Mouse (Mus musculus) limb, embryonic 15.5 days (tissue): Measurements from ENCODE around the gene Sgms1. TPM values are rescaled to one million over a fixed set of nuclear protein-coding genes. Genes with fewer than 3 reads are reported as not detected.
"Not testable (repeated sequence)": the region's sequence is repeated elsewhere in the genome, so short reads cannot be mapped to it uniquely, and the experiment has no call there.

Experiments
- ATAC-seq: fragments of 200-750 bp; cut with Nextera tagmentation; 2 replicates; pipeline ENCODE4 v1.8.0; 2017; ENCODE audit warnings: low read depth, moderate TSS enrichment; ENCODE audit not compliant: insufficient number of reproducible peaks, low FRiP score, low TSS enrichment
- H3K27ac ChIP-seq: fragments of 300-500 bp; sonication (generic); 2 replicates; pipeline ENCODE4 v1.5.1; 2015; ENCODE audit warnings: moderate library complexity, mild to moderate bottlenecking, inconsistent platforms
- H3K27me3 ChIP-seq: fragments of 300-500 bp; sonication (generic); 2 replicates; pipeline ENCODE4 v1.6.1; 2015; ENCODE audit warnings: inconsistent platforms
- H3K36me3 ChIP-seq: fragments of 300-500 bp; sonication (generic); 2 replicates; pipeline ENCODE4 v1.6.1; 2015; ENCODE audit warnings: inconsistent platforms
- H3K4me1 ChIP-seq: fragments of 300-500 bp; sonication (generic); 2 replicates; pipeline ENCODE4 v1.6.1; 2015; ENCODE audit warnings: inconsistent platforms
- H3K4me2 ChIP-seq: fragments of 300-500 bp; sonication (generic); 2 replicates; pipeline ENCODE4 v1.6.1; 2015; ENCODE audit warnings: mild to moderate bottlenecking, inconsistent platforms
- H3K4me3 ChIP-seq: fragments of 300-500 bp; sonication (generic); 2 replicates; pipeline ENCODE4 v1.5.1; 2015; ENCODE audit warnings: mild to moderate bottlenecking, inconsistent platforms
- H3K9ac ChIP-seq: fragments of 300-500 bp; sonication (generic); 2 replicates; pipeline ENCODE4 v1.6.1; 2015; ENCODE audit warnings: inconsistent platforms
- H3K9me3 ChIP-seq: fragments of 300-500 bp; sonication (generic); 2 replicates; pipeline ENCODE4 v1.6.1; 2016; ENCODE audit warnings: inconsistent platforms
- WGBS: fragments of 180-500 bp; shearing (Covaris S2); methylation state at CpG from one replicate; pipeline ENCODE4 v1.1.7; 2015; 5-methylcytosine and 5-hydroxymethylcytosine counted together
- polyA plus RNA-seq: library from polyadenylated mRNA; unstranded; fragments of >200 nt; fragmentation: Nextera tagmentation; extraction: Ambion mirVana; gene quantifications from 2 replicates; pipeline ENCODE4 v1.2.1, GENCODE M21; 2015

Gene Sgms1
- polyA plus RNA-seq, 1 experiment from 2014 or later, result 45.6 TPM

- Histone ChIP-seq H3K4me1 (0 out of 2 replicates have a peak, but pooled peaks cover 5% of the 10 kb centered on the region), H3K4me3 (no peak overlapping the region), H3K4me2 (no peak overlapping the region), H3K36me3 (no peaks in the 10 kb centered on the region), H3K27ac (no peak overlapping the region), H3K27me3 (no peaks in the 10 kb centered on the region), H3K9ac (no peak overlapping the region), H3K9me3 (no peaks in the 10 kb centered on the region)
- 86% methylated on average over 6 of the region's 6 CpGs for WGBS
- no peak for ATAC-seq
Measured at GRCm38 (mm10) chr19:32365111-32365510, 24.4 kb downstream of the Sgms1 start.

DNA sequence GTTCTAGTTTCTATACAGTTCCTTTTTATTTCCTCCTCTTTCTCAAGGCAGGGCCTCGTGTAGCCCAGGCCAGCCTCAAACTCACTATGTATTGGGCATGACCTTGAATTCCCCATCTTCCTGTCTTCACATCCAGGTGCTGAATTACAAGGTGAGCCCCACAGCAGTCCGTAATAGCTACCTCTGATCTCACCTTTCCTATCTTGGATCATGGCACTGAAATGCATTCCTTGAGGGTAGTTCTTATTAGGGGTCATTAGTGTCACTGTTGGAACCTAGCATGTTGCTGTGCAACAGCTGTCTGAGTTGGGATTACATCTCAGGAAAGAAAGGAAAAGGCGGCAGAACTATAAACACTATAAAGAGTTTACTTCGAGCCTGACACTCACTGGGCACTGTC is 25.9 kb downstream of the Sgms1 start:
- no peaks in the 10 kb centered on the region for H3K9me3 ChIP-seq
- H3K36me3 ChIP-seq, result no peaks in the 10 kb centered on the region
- peaks cover 5% of the 10 kb centered on the region; the same call in 1 of the 2 replicates for H3K4me1 ChIP-seq
- no peak overlapping the region for H3K9ac ChIP-seq
- no peak overlapping the region for H3K27ac ChIP-seq
- ATAC-seq, result no peak
- H3K4me2 ChIP-seq, result no peak overlapping the region
- H3K27me3 ChIP-seq, result no peaks in the 10 kb centered on the region
- 81% methylated on average over 4 of the region's 4 CpGs for WGBS
- no peak overlapping the region for H3K4me3 ChIP-seq

GRCm38 (mm10) chr19:32362520-32362919 is 27.0 kb downstream of the Sgms1 start:
- Histone ChIP-seq H3K9me3 (no peaks in the 10 kb centered on the region), H3K4me2 (no peak overlapping the region), H3K4me3 (no peak overlapping the region), H3K9ac (no peak overlapping the region), H3K27me3 (no peaks in the 10 kb centered on the region), H3K27ac (no peak overlapping the region), H3K4me1 (peaks cover 5% of the 10 kb centered on the region; the same call in 1 of the 2 replicates), H3K36me3 (no peaks in the 10 kb centered on the region)
- 42% methylated on average over 3 of the region's 3 CpGs for whole genome bisulfite sequencing
- ATAC-seq, result no peak

GRCm38 (mm10) chr19:32360989-32361698 is 28.4 kb downstream of the Sgms1 start:
- WGBS, result 66% methylated on average over 1 of the region's 1 CpGs
- no peak overlapping the region for H3K4me2 ChIP-seq
- no peak for ATAC-seq

DNA sequence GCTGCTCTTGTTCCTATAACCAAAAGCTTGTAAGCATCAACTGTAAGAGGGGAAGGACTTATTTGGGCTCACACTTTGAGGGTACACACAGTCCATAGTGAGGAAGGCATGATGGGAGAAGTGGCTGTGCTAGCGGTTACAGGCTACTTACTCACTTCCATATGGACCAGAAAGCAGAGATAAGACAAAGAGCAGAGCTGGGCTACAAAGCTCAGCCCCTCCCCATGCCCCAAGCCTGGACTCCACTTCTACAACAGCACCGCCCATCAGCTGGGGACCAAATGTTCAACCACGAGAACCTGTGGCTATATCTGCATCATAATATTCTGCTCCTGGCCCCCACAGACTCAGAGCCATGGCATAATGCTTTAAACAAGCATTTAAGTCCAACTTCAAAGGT is 29.0 kb downstream of the Sgms1 start:
- 64% methylated on average over 3 of the region's 3 CpGs for WGBS

More at GRCm38 (mm10) chr19:32360989-32361698, 28.4 kb downstream of the Sgms1 start:
- Histone ChIP-seq H3K27ac (no peak overlapping the region), H3K4me1 (peaks cover 8% of the 10 kb centered on the region), H3K9ac (no peak overlapping the region), H3K4me3 (no peak overlapping the region), H3K36me3 (no peaks in the 10 kb centered on the region), H3K27me3 (no peaks in the 10 kb centered on the region), H3K9me3 (no peaks in the 10 kb centered on the region)

GRCm38 (mm10) chr19:32358699-32359517 is 30.6 kb downstream of the Sgms1 start:
- 80% methylated on average over 12 of the region's 12 CpGs for WGBS
- Histone ChIP-seq H3K27me3 (no peaks in the 10 kb centered on the region), H3K9me3 (no peaks in the 10 kb centered on the region), H3K36me3 (no peaks in the 10 kb centered on the region), H3K9ac (no peak overlapping the region), H3K4me3 (no peak overlapping the region), H3K4me2 (no peak overlapping the region), H3K27ac (no peak overlapping the region), H3K4me1 (peaks cover 12% of the 10 kb centered on the region)
- no peak; the same call in 1 of the 2 replicates for ATAC-seq

More for the DNA sequence above, 29.0 kb downstream of the Sgms1 start:
- H3K27me3 ChIP-seq, result no peaks in the 10 kb centered on the region
- no peaks in the 10 kb centered on the region for H3K9me3 ChIP-seq
- no peaks in the 10 kb centered on the region for H3K36me3 ChIP-seq
- no peak for ATAC-seq
- H3K4me3 ChIP-seq, result no peak overlapping the region
- no peak overlapping the region for H3K9ac ChIP-seq
- H3K4me2 ChIP-seq, result no peak overlapping the region
- H3K4me1 ChIP-seq, result peaks cover 12% of the 10 kb centered on the region
- H3K27ac ChIP-seq, result no peak overlapping the region

DNA sequence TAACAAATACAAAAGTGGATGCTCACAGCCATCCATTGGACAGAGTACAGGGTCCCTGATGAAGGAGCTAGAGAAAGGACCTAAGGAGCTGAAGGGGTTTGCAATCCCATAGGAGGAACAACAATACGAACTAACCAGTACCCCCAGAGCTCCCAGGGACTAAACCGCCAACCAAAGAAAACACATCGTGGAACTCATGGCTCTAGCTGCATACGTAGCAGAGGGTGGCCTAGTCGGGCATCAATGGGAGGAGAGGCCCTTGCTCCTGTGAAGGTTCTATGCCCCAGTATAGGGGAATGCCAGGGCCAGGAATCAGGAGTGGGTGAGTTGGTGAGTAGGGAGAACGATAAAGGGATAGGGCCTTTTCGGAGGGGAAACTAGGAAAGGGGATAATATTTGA is 31.5 kb downstream of the Sgms1 start:
- H3K4me3 ChIP-seq, H3K27me3 ChIP-seq, H3K36me3 ChIP-seq, H3K9ac ChIP-seq, ATAC-seq, H3K27ac ChIP-seq, H3K4me2 ChIP-seq, H3K9me3 ChIP-seq: not testable (repeated sequence)
- H3K4me1 ChIP-seq, result peaks cover 12% of the 10 kb centered on the region
- WGBS, result 94% methylated on average over 7 of the region's 7 CpGs

- no peak overlapping the region for H3K9ac ChIP-seq
- no peaks in the 10 kb centered on the region for H3K27me3 ChIP-seq
- no peaks in the 10 kb centered on the region for H3K9me3 ChIP-seq
- ATAC-seq, result no peak
- H3K36me3 ChIP-seq, result no peaks in the 10 kb centered on the region
- H3K27ac ChIP-seq, result no peak overlapping the region
- H3K4me3 ChIP-seq, result no peak overlapping the region
- H3K4me2 ChIP-seq, result no peak overlapping the region
- WGBS, result 48% methylated on average over 4 of the region's 4 CpGs
- peaks cover 7% of the 10 kb centered on the region for H3K4me1 ChIP-seq
Measured at GRCm38 (mm10) chr19:32356166-32356565, 33.3 kb downstream of the Sgms1 start.

GRCm38 (mm10) chr19:32353447-32353846 is 36.1 kb downstream of the Sgms1 start:
- ATAC-seq, result no peak
- no peak overlapping the region for H3K4me2 ChIP-seq
- 92% methylated on average over 9 of the region's 9 CpGs for WGBS

GRCm38 (mm10) chr19:32348955-32349654 is 40.4 kb downstream of the Sgms1 start:
- Histone ChIP-seq H3K4me3 (no peak overlapping the region), H3K27me3 (no peaks in the 10 kb centered on the region), H3K27ac (peak overlapping the region; percentile 22; the same call in 1 of the 2 replicates), H3K4me2 (no peak overlapping the region), H3K9ac (no peak overlapping the region), H3K9me3 (no peaks in the 10 kb centered on the region), H3K36me3 (no peaks in the 10 kb centered on the region; the same call in 1 of the 2 replicates), H3K4me1 (peaks cover 36% of the 10 kb centered on the region)
- 41% methylated on average over 7 of the region's 7 CpGs for WGBS
- no peak for ATAC-seq

More at GRCm38 (mm10) chr19:32353447-32353846, 36.1 kb downstream of the Sgms1 start:
- H3K27ac ChIP-seq, result no peak overlapping the region
- H3K4me1 ChIP-seq, result peaks cover 11% of the 10 kb centered on the region
- H3K9ac ChIP-seq, result no peak overlapping the region
- H3K9me3 ChIP-seq, result no peaks in the 10 kb centered on the region
- no peak overlapping the region for H3K4me3 ChIP-seq
- H3K27me3 ChIP-seq, result no peaks in the 10 kb centered on the region
- H3K36me3 ChIP-seq, result no peaks in the 10 kb centered on the region

DNA sequence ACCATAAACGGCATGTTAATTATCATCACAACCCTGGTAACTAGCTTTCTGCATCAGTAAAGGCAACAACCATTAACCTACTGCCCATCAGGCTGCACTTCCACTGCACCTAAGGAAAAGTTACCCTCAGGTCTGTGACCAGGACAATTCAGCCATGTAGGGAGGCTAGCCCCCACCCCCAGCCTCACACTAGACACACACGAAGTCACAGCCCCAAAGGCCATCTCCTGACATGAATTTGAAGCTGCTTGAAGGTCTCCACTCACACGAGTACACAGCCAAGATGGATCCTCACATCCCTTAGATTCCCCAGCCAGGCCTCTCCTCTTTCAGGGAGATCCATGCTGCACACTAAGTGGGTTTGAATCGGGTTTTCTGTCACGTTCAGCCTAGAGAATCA is 42.0 kb downstream of the Sgms1 start:
- ATAC-seq, result no peak
- H3K4me3 ChIP-seq, result no peak overlapping the region
- H3K27ac ChIP-seq, result peak overlapping the region; percentile 11; the same call in 1 of the 2 replicates
- H3K27me3 ChIP-seq, result no peaks in the 10 kb centered on the region
- H3K9me3 ChIP-seq, result no peaks in the 10 kb centered on the region
- no peak overlapping the region for H3K9ac ChIP-seq
- peaks cover 43% of the 10 kb centered on the region for H3K4me1 ChIP-seq
- 81% methylated on average over 5 of the region's 5 CpGs for WGBS
- H3K4me2 ChIP-seq, result no peak overlapping the region
- no peaks in the 10 kb centered on the region; the same call in 1 of the 2 replicates for H3K36me3 ChIP-seq
